Mouse (Mus musculus) embryonic fibroblast, embryonic 13.5 days (primary cell): Measurements from ENCODE around the gene Zfp93.

Experiments
- CTCF ChIP-seq: IDR thresholded peaks from 2 replicates; pipeline ENCODE4 v1.5.1; 2011; ENCODE audit warnings: mild to moderate bottlenecking, control low read depth, low read length, moderate library complexity, borderline replicate concordance; ENCODE audit not compliant: insufficient read depth
- POLR2A ChIP-seq: IDR thresholded peaks from 2 replicates; pipeline ENCODE4 v1.6.1; 2011; ENCODE audit warnings: low read depth, mild to moderate bottlenecking, control low read depth, low read length, moderate library complexity

- no peak for TF ChIP-seq POLR2A
- TF ChIP-seq CTCF, result no peak
Measured at GRCm38 (mm10) chr7:24269667-24270287, 443 bp upstream of the Zfp93 start.
